Mouse (Mus musculus) adipocyte (in vitro differentiated cells): ENCODE data around the gene Cnnm3.

ENCODE experiments used
- DNase-seq: peaks from one replicate; pipeline ENCODE4 v3.0.0-alpha.2; 2016; ENCODE audit warnings: low spot score

The Cnnm3 gene

GRCm38 (mm10) chr1:36575347-36575746 lies 63.7 kb downstream of the Cnnm3 start:
- DNase-seq, result peak; percentile 65

- DNase-seq, result no peak
Observed at GRCm38 (mm10) chr1:36576991-36577675, 65.5 kb downstream of the Cnnm3 start.
